Mouse (Mus musculus) C2C12 (cell line): ENCODE data around the gene Osgepl1.
"Not testable (repeated sequence)": the region's sequence is repeated elsewhere in the genome, so short reads cannot be mapped to it uniquely, and the experiment has no call there.

Experiments used
- CTCF ChIP-seq: IDR thresholded peaks from one replicate; pipeline ENCODE4 v1.5.1; 2011; ENCODE audit not compliant: control insufficient read depth, insufficient read depth, insufficient read length
- FOSL1 ChIP-seq: IDR thresholded peaks from one replicate; pipeline ENCODE4 v1.8.0; 2011; ENCODE audit warnings: mild to moderate bottlenecking, low read length; ENCODE audit not compliant: poor library complexity, insufficient read depth, severe bottlenecking
- MYOD1 ChIP-seq: IDR thresholded peaks from one replicate; pipeline ENCODE4 v1.6.1; 2011; ENCODE audit warnings: low read depth; ENCODE audit not compliant: control insufficient read depth, insufficient read length
- USF1 ChIP-seq: IDR thresholded peaks from one replicate; pipeline ENCODE4 v1.6.1; 2011; ENCODE audit warnings: low read depth, mild to moderate bottlenecking, control low read depth, moderate library complexity

DNA sequence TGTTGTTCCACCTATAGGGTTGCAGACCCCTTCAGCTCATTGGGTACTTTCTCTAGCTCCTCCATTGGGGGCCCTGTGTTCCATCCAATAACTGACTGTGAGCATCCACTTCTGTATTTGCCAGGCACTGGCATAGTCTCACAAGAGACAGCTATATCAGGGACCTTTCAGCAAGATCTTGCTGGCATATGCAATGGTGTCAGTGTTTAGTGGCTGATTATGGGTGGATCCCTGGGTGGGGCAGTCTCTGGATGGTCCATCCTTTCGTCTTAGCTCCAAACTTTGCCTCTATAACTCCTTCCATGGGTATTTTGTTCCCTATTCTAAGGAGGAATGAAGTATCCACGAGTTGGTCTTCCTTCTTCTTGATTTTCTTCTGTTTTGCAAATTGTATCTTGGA is 24.0 kb downstream of the Osgepl1 start:
- not testable (repeated sequence) for TF ChIP-seq CTCF, FOSL1, USF1, MYOD1
